Mouse (Mus musculus) thymus, postnatal 10 days (tissue): ENCODE results near the gene Ttpal.
"Not testable (repeated sequence)": the region's sequence is repeated elsewhere in the genome, so short reads cannot be mapped to it uniquely, and the experiment has no call there.

Experiments used
- DNase-seq, 2 experiments: peaks; one replicate each; pipeline ENCODE4 v3.0.0; 2021; ENCODE audit warnings: low spot score in 2 of 2

Ttpal gene

GRCm38 (mm10) chr2:163621401-163621800, 19.3 kb downstream of the Ttpal start:
- not testable (repeated sequence) for DNase-seq

- DNase-seq, result no peak
Measured at GRCm38 (mm10) chr2:163631223-163631622, 29.1 kb downstream of the Ttpal start.

GRCm38 (mm10) chr2:163631715-163632114, 29.6 kb downstream of the Ttpal start:
- no peak for DNase-seq

- DNase-seq, result no peak
Measured at GRCm38 (mm10) chr2:163634211-163634610, 32.1 kb downstream of the Ttpal start.

- no peak for DNase-seq
Measured at GRCm38 (mm10) chr2:163636057-163636456, 33.9 kb downstream of the Ttpal start.

GRCm38 (mm10) chr2:163637655-163638266, 35.6 kb downstream of the Ttpal start:
- DNase-seq, result no peak

GRCm38 (mm10) chr2:163640493-163640892, 38.4 kb downstream of the Ttpal start:
- DNase-seq, result no peak

GRCm38 (mm10) chr2:163641681-163642080, 39.6 kb downstream of the Ttpal start:
- DNase-seq, result no peak

GRCm38 (mm10) chr2:163642685-163643575, 40.8 kb downstream of the Ttpal start:
- no peak for DNase-seq

- no peak for DNase-seq
Measured at GRCm38 (mm10) chr2:163643576-163643971, 41.5 kb downstream of the Ttpal start.

GRCm38 (mm10) chr2:163644047-163644446, 41.9 kb downstream of the Ttpal start:
- DNase-seq, result no peak

GRCm38 (mm10) chr2:163644575-163645385, 42.7 kb downstream of the Ttpal start, which contains the start of gene Serinc3:
Gene Serinc3 (minus strand): TSS chr2:163645131.
- DNase-seq, result peak; percentile 100

GRCm38 (mm10) chr2:163645700-163646460, 43.8 kb downstream of the Ttpal start:
- no peak for DNase-seq

GRCm38 (mm10) chr2:163646461-163647080, 44.5 kb downstream of the Ttpal start:
- DNase-seq, result no peak

GRCm38 (mm10) chr2:163655699-163656098, 53.6 kb downstream of the Ttpal start:
- not testable (repeated sequence) for DNase-seq

GRCm38 (mm10) chr2:163657486-163657885, 55.4 kb downstream of the Ttpal start:
- no peak for DNase-seq

GRCm38 (mm10) chr2:163657975-163658886, 56.1 kb downstream of the Ttpal start, which contains the start of gene Pkig:
Gene Pkig (plus strand): TSS chr2:163658386.
- DNase-seq, result peak; percentile 74 to 82

- no peak for DNase-seq
Measured at GRCm38 (mm10) chr2:163658941-163659340, 56.8 kb downstream of the Ttpal start.

- DNase-seq, result peak in 1 of 2 experiments; percentile 36
Measured at GRCm38 (mm10) chr2:163659431-163659830, 57.3 kb downstream of the Ttpal start.
